Mouse (Mus musculus) cerebellum, adult 2 months (tissue): ENCODE data around the gene Ift20.

ENCODE experiments used
- CTCF ChIP-seq: fragments of 200-500 bp; IDR thresholded peaks from 2 replicates; pipeline ENCODE4 v1.5.1; 2011; ENCODE audit warnings: low read depth, mild to moderate bottlenecking, control low read depth, low read length, moderate library complexity, borderline replicate concordance; ENCODE audit not compliant: insufficient read depth
- POLR2A ChIP-seq: fragments of 200-500 bp; IDR thresholded peaks from 2 replicates; pipeline ENCODE4 v1.6.1; 2011; ENCODE audit warnings: low read length, control low read depth, borderline replicate concordance; ENCODE audit not compliant: insufficient read depth

- TF ChIP-seq CTCF: no peak
- no peak for TF ChIP-seq POLR2A
These were observed 31.5 kb downstream of the Ift20 start for GRCm38 (mm10) chr11:78567614-78568013.
